Mouse (Mus musculus) lung, postnatal 0 days (tissue): Measurements from ENCODE around the gene Vmn1r223.

Experiments used
- CTCF ChIP-seq: IDR thresholded peaks from 2 replicates; pipeline ENCODE4 v1.5.1; 2016; ENCODE audit warnings: antibody characterized with exemption, mild to moderate bottlenecking
- EP300 ChIP-seq: IDR thresholded peaks from 2 replicates; pipeline ENCODE4 v1.6.1; 2016; ENCODE audit warnings: antibody characterized with exemption, mild to moderate bottlenecking, control low read depth

- TF ChIP-seq CTCF (no peak), EP300 (no peak)
Observed at GRCm38 (mm10) chr13:23269681-23270080, 22.7 kb downstream of the Vmn1r223 start.
